In the genomic region with DNA sequence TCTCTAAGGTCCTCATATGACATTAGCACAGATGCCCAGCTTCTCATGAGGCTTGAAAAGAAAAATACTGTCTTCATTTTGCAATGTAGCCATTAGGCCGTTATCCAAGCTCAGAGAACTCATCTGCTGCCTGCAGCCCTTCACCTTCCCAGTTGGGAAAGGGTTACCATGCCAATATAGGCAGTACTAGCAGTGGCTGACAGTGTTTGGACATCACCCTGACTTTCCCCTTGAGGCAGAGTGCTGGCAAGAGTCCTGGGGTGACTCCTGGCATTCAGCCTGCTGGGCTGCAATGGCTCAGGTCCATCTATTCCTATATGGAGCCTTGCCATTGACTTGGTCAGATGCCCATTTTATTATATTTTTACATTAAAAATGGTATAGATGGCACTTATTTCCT, we compare ENCODE assay signal across 28 mouse cellular contexts.
A peak's percentile ranks its signal among the peaks of the same experiment; 100 is the strongest.
DNase-seq lines count a peak whose midpoint lies in the region; ATAC-seq and TF ChIP-seq lines count a peak whose summit lies in the region.
"Had no signal": no experiment of that assay in that cellular context is flagged by ENCODE, and none has a peak within 500 bp of the region (broad histone marks: within the 10 kb centered on the region; RNA-seq: fewer than 3 reads in every experiment).

No protein-coding gene starts in this region.

- no peak overlapping the region for H3K9ac ChIP-seq in heart, postnatal 0 days (replicated peaks; ENCODE audit: low read depth, low read length)
- no peak overlapping the region for H3K9ac ChIP-seq in lung, embryonic 14.5 days
- H3K9ac ChIP-seq: forebrain, embryonic 15.5 days; kidney, embryonic 15.5 days; liver, embryonic 12.5 days; liver, postnatal 0 days; neural tube, embryonic 12.5 days had no signal

- no peak for TF ChIP-seq EP300 in heart, postnatal 0 days (IDR thresholded peaks at IDR 0.05; ENCODE audit: low read depth)

- H3K27me3 ChIP-seq in heart, postnatal 0 days (ENCODE audit: control insufficient read depth, insufficient read depth, low read length) = no peaks in the 10 kb centered on the region
- no peaks in the 10 kb centered on the region for H3K27me3 ChIP-seq in lung, embryonic 14.5 days (ENCODE audit: insufficient read depth, low read length)
- H3K27me3 ChIP-seq: forebrain, embryonic 15.5 days; kidney, embryonic 15.5 days; neural tube, embryonic 12.5 days had no signal

- H3K4me1 ChIP-seq in heart, postnatal 0 days (ENCODE audit: control insufficient read depth, insufficient read depth) = peaks cover 17% of the 10 kb centered on the region
- 0 out of 2 replicates have a peak, but pooled peaks cover 3% of the 10 kb centered on the region for H3K4me1 ChIP-seq in lung, embryonic 14.5 days (ENCODE audit: insufficient read depth)
- H3K4me1 ChIP-seq: forebrain, embryonic 15.5 days; liver, embryonic 12.5 days; neural tube, embryonic 12.5 days had no signal

- H3K9me3 ChIP-seq in heart, postnatal 0 days (replicated peaks; ENCODE audit: control insufficient read depth, low read length) = no peaks in the 10 kb centered on the region
- no peaks in the 10 kb centered on the region for H3K9me3 ChIP-seq in lung, embryonic 14.5 days (ENCODE audit: low read depth, low read length)
- H3K9me3 ChIP-seq: forebrain, embryonic 15.5 days; kidney, embryonic 15.5 days; liver, embryonic 12.5 days; midbrain, embryonic 10.5 days; neural tube, embryonic 12.5 days had no signal

- H3K27ac ChIP-seq in heart, postnatal 0 days (ENCODE audit: low read depth) = 0 out of 2 replicates have a peak overlapping the region, but pooled peaks have one; percentile 4
- no peak overlapping the region for H3K27ac ChIP-seq in lung, embryonic 14.5 days (ENCODE audit: low read depth)
- H3K27ac ChIP-seq: forebrain, embryonic 15.5 days; kidney, embryonic 15.5 days; liver, embryonic 12.5 days; midbrain, embryonic 10.5 days; neural tube, embryonic 12.5 days; stomach, postnatal 0 days had no signal

- DNase-seq in heart, postnatal 0 days (ENCODE audit: low spot score) = no peak
- DNase-seq in heart, adult 11 months = no peak
- peak; percentile 33 for DNase-seq in lung, embryonic 14.5 days
- DNase-seq in lung, postnatal 14 days = no peak
- DNase-seq in 3T3-L1 (ENCODE audit: low read depth, low spot score) (peak; percentile 13), NIH3T3 (ENCODE audit: low read depth) (peak; percentile 59)
- DNase-seq: adrenal gland, postnatal 14 days; B cell, adult 2 months; cerebellum, adult 11-12 months; cerebellum, adult 9-11 months; gastrocnemius, postnatal 25 days; heart, adult 18-20 months; kidney, adult 11 months; kidney, postnatal 25 days; liver, postnatal 0 days; right cerebral cortex, postnatal 4 days; thymus, adult 18-20 months; thymus, postnatal 36 days had no signal

- H3K4me2 ChIP-seq in heart, postnatal 0 days (ENCODE audit: low read depth, low read length) = no peak overlapping the region
- no peak overlapping the region for H3K4me2 ChIP-seq in lung, embryonic 14.5 days
- H3K4me2 ChIP-seq: forebrain, embryonic 15.5 days; heart, embryonic 11.5 days; kidney, embryonic 15.5 days; liver, embryonic 12.5 days; neural tube, embryonic 12.5 days had no signal

- no peak for ATAC-seq in heart, postnatal 0 days (ENCODE audit: insufficient read depth, low read depth)
- no peak for ATAC-seq in lung, embryonic 14.5 days (ENCODE audit: insufficient read depth)
- no peak for ATAC-seq in megakaryocyte, adult 5-6 weeks (ENCODE audit: poor library complexity, severe bottlenecking)
- ATAC-seq: forebrain, embryonic 15.5 days; liver, embryonic 12.5 days; liver, postnatal 0 days; midbrain, embryonic 16.5 days had no signal

- TF ChIP-seq CTCF in heart, postnatal 0 days (IDR thresholded peaks at IDR 0.05; ENCODE audit: low read depth) = no peak
- TF ChIP-seq CTCF in lung, embryonic 14.5 days (IDR thresholded peaks at IDR 0.05; ENCODE audit: low read depth) = no peak

- peaks cover 28% of the 10 kb centered on the region for H3K36me3 ChIP-seq in heart, postnatal 0 days (replicated peaks; ENCODE audit: control insufficient read depth, insufficient read depth, low read length)
- no peaks in the 10 kb centered on the region for H3K36me3 ChIP-seq in lung, embryonic 14.5 days (ENCODE audit: insufficient read depth)
- H3K36me3 ChIP-seq: forebrain, embryonic 15.5 days; kidney, embryonic 15.5 days; liver, embryonic 12.5 days; midbrain, embryonic 10.5 days; neural tube, embryonic 12.5 days had no signal

- H3K4me3 ChIP-seq in heart, postnatal 0 days (ENCODE audit: low read depth, low read length) = no peak overlapping the region
- H3K4me3 ChIP-seq in lung, embryonic 14.5 days (ENCODE audit: low read depth, low read length) = no peak overlapping the region
- H3K4me3 ChIP-seq: forebrain, embryonic 15.5 days; kidney, embryonic 15.5 days; liver, embryonic 12.5 days; midbrain, embryonic 10.5 days; myocyte; neural tube, embryonic 12.5 days had no signal

- WGBS in heart, postnatal 0 days = 67% methylated on average over 1 of the region's 1 CpGs
- 48% methylated on average over 1 of the region's 1 CpGs for WGBS in lung, embryonic 14.5 days

Comparison
In these comparisons a context has a peak if more than half of its experiments do, and no peak if none do; other contexts are left out.
1. DNase-seq: peak in lung, embryonic 14.5 days (single experiment), 3T3-L1 (single experiment) and NIH3T3 (single experiment); none in heart, postnatal 0 days (single experiment), heart, adult 11 months (single experiment) and lung, postnatal 14 days (single experiment).